Mouse (Mus musculus) liver, embryonic 11.5 days (tissue): ENCODE measurements around the gene L3mbtl2. TPM values are rescaled to one million over a fixed set of nuclear protein-coding genes. Genes with fewer than 3 reads are reported as not detected.
"Not testable (repeated sequence)": the region's sequence is repeated elsewhere in the genome, so short reads cannot be mapped to it uniquely, and the experiment has no call there.

ENCODE experiments used
- ATAC-seq: fragments of 200-750 bp; cut with Nextera tagmentation; replicated peaks from 2 replicates; pipeline ENCODE4 v1.8.0; 2017; ENCODE audit warnings: moderate number of reproducible peaks, mild to moderate bottlenecking, moderate TSS enrichment, moderate library complexity; ENCODE audit not compliant: low FRiP score
- DNase-seq: peaks from one replicate; pipeline ENCODE4 v3.0.0-alpha.2; 2017; ENCODE audit warnings: low spot score
- H3K27ac ChIP-seq: fragments of 300-500 bp; sonication (generic); 2 replicates; pipeline ENCODE4 v1.5.1; 2014; ENCODE audit warnings: mild to moderate bottlenecking, low read depth, low read length, control low read depth
- H3K27me3 ChIP-seq: fragments of 300-500 bp; sonication (generic); replicated peaks from 2 replicates; pipeline ENCODE4 v1.6.1; 2014; ENCODE audit warnings: low read length, mixed read lengths; ENCODE audit not compliant: control insufficient read depth, insufficient read depth
- H3K36me3 ChIP-seq: fragments of 300-500 bp; sonication (generic); 2 replicates; pipeline ENCODE4 v1.6.1; 2014; ENCODE audit warnings: mild to moderate bottlenecking, low read length, moderate library complexity, mixed read lengths; ENCODE audit not compliant: control insufficient read depth, insufficient read depth
- H3K4me1 ChIP-seq: fragments of 300-500 bp; sonication (generic); replicated peaks from 2 replicates; pipeline ENCODE4 v1.6.1; 2014; ENCODE audit warnings: low read length, mixed read lengths; ENCODE audit not compliant: control insufficient read depth, insufficient read depth
- H3K4me2 ChIP-seq: fragments of 300-500 bp; sonication (generic); 2 replicates; pipeline ENCODE4 v1.6.1; 2014; ENCODE audit warnings: mild to moderate bottlenecking, control low read depth, moderate library complexity
- H3K4me3 ChIP-seq: fragments of 300-500 bp; sonication (generic); 2 replicates; pipeline ENCODE4 v1.5.1; 2014; ENCODE audit warnings: low read depth, low read length, control low read depth
- H3K9ac ChIP-seq: fragments of 300-500 bp; sonication (generic); 2 replicates; pipeline ENCODE4 v1.6.1; 2014; ENCODE audit warnings: low read depth, low read length, control low read depth
- H3K9me3 ChIP-seq: fragments of 300-500 bp; sonication (generic); 2 replicates; pipeline ENCODE4 v1.6.1; 2016; ENCODE audit warnings: low read length, inconsistent platforms, mixed read lengths; ENCODE audit not compliant: control insufficient read depth
- WGBS: fragments of 180-500 bp; shearing (Covaris S2); extraction: QIAGEN DNeasy Blood & Tissue Kit; methylation state at CpG from one replicate; pipeline ENCODE4 v1.1.7; 2014; 5-methylcytosine and 5-hydroxymethylcytosine counted together
- polyA plus RNA-seq: library from polyadenylated mRNA; unstranded; fragments of >200 nt; fragmentation: Nextera tagmentation; extraction: Ambion mirVana; gene quantifications from 2 replicates; pipeline ENCODE4 v1.2.1, GENCODE M21; 2014

The L3mbtl2 gene
- polyA plus RNA-seq, 1 experiment from 2014 or later: 39.0 TPM

GRCm38 (mm10) chr15:81700601-81701000 lies 36.9 kb downstream of the L3mbtl2 start:
- H3K27ac ChIP-seq: no peak overlapping the region
- ATAC-seq: no peak
- H3K9me3 ChIP-seq: no peaks in the 10 kb centered on the region
- DNase-seq: no peak
- H3K9ac ChIP-seq: no peak overlapping the region
- H3K4me2 ChIP-seq: no peak overlapping the region
- H3K27me3 ChIP-seq: peaks cover 8% of the 10 kb centered on the region
- no peaks in the 10 kb centered on the region; the same call in 1 of the 2 replicates for H3K4me1 ChIP-seq
- peaks cover 28% of the 10 kb centered on the region for H3K36me3 ChIP-seq
- 60% methylated on average over 8 of the region's 8 CpGs for WGBS
- H3K4me3 ChIP-seq: no peak overlapping the region

- not testable (repeated sequence) for ATAC-seq, H3K9me3 ChIP-seq
- WGBS: 72% methylated on average over 4 of the region's 4 CpGs
Observed at GRCm38 (mm10) chr15:81701350-81701749, 37.7 kb downstream of the L3mbtl2 start.

GRCm38 (mm10) chr15:81702306-81703093 lies 38.8 kb downstream of the L3mbtl2 start:
- Histone ChIP-seq H3K9ac (no peak overlapping the region), H3K4me3 (no peak overlapping the region), H3K4me2 (no peak overlapping the region), H3K27ac (no peak overlapping the region), H3K27me3 (no peaks in the 10 kb centered on the region), H3K9me3 (no peaks in the 10 kb centered on the region), H3K4me1 (no peaks in the 10 kb centered on the region; the same call in 1 of the 2 replicates), H3K36me3 (peaks cover 38% of the 10 kb centered on the region)
- 85% methylated on average over 13 of the region's 13 CpGs for WGBS
- DNase-seq: no peak
- ATAC-seq: peak; percentile 46; the same call in 1 of the 2 replicates

More at GRCm38 (mm10) chr15:81701350-81701749, 37.7 kb downstream of the L3mbtl2 start:
- not testable (repeated sequence) for H3K4me2 ChIP-seq, H3K4me3 ChIP-seq, H3K4me1 ChIP-seq, H3K27me3 ChIP-seq, H3K9ac ChIP-seq, DNase-seq, H3K27ac ChIP-seq
- H3K36me3 ChIP-seq: peaks cover 36% of the 10 kb centered on the region

DNA sequence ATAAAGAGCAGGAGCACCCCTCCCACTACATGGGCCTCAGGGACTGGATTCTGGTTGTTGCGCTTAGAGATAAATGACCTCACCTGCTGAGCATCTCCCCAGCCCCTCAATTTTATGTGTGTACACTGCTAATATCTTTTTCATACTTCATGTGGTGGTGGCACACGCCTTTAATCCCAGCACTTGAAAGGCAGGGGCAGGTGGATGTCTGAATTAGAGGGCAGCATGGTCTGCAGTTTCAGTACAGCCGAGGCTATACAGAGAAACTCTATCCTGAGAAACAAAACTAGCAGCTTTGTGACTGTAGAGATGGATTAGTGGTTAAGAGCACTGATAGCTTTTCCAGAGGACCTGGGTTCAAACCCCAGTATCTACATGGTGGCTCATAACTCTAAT lies 39.4 kb downstream of the L3mbtl2 start:
- DNase-seq (no peak), ATAC-seq (peak; percentile 2; the same call in 1 of the 2 replicates)
- Histone ChIP-seq H3K36me3 (peaks cover 43% of the 10 kb centered on the region), H3K9me3 (no peaks in the 10 kb centered on the region), H3K4me2 (no peak overlapping the region), H3K27me3 (no peaks in the 10 kb centered on the region), H3K4me1 (no peaks in the 10 kb centered on the region; the same call in 1 of the 2 replicates), H3K27ac (no peak overlapping the region), H3K9ac (no peak overlapping the region), H3K4me3 (no peak overlapping the region)
- WGBS: 87% methylated on average over 3 of the region's 3 CpGs

GRCm38 (mm10) chr15:81708991-81709390 lies 45.3 kb downstream of the L3mbtl2 start:
- Histone ChIP-seq H3K4me3 (no peak overlapping the region), H3K27ac (no peak overlapping the region), H3K4me2 (no peak overlapping the region), H3K36me3 (peaks cover 84% of the 10 kb centered on the region), H3K9ac (no peak overlapping the region), H3K9me3 (no peaks in the 10 kb centered on the region), H3K27me3 (no peaks in the 10 kb centered on the region), H3K4me1 (no peaks in the 10 kb centered on the region)
- DNase-seq (no peak), ATAC-seq (no peak)
- WGBS: 90% methylated on average over 11 of the region's 11 CpGs

GRCm38 (mm10) chr15:81709686-81710085 lies 46.0 kb downstream of the L3mbtl2 start:
- H3K36me3 ChIP-seq: peaks cover 80% of the 10 kb centered on the region
- ATAC-seq: no peak
- no peak for DNase-seq
- H3K4me2 ChIP-seq: no peak overlapping the region
- no peak overlapping the region for H3K4me3 ChIP-seq
- 97% methylated on average over 1 of the region's 1 CpGs for WGBS
- no peaks in the 10 kb centered on the region for H3K4me1 ChIP-seq
- H3K9me3 ChIP-seq: no peaks in the 10 kb centered on the region
- no peak overlapping the region for H3K9ac ChIP-seq
- no peaks in the 10 kb centered on the region for H3K27me3 ChIP-seq
- H3K27ac ChIP-seq: no peak overlapping the region; the same call in 1 of the 2 replicates

DNA sequence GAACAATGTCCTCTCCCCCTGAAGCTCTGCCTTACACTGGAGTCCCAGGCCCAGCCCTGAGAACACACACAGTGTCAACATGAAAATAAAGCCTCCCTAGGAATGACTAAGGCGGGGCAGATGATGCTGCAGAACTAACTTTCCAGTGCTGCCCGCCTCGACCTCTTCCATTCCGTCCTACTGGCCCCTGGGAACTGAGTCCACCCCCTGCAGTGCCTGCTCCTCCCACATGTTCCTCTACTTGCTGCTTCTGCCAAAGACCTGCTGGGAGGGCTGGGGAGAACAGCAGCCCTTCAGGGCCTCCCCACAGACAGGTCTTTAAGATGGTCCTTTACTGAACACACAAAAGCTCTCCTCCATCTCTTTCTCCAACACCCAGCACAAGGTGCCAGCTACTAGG lies 47.1 kb downstream of the L3mbtl2 start:
- Histone ChIP-seq H3K9me3 (no peaks in the 10 kb centered on the region), H3K27ac (no peak overlapping the region), H3K4me1 (no peaks in the 10 kb centered on the region), H3K4me2 (no peak overlapping the region), H3K36me3 (peaks cover 79% of the 10 kb centered on the region), H3K27me3 (no peaks in the 10 kb centered on the region), H3K4me3 (no peak overlapping the region), H3K9ac (no peak overlapping the region)
- WGBS: 86% methylated on average over 4 of the region's 4 CpGs
- DNase-seq (no peak), ATAC-seq (no peak)

- H3K27me3 ChIP-seq: no peaks in the 10 kb centered on the region
- H3K36me3 ChIP-seq: peaks cover 84% of the 10 kb centered on the region
- H3K4me3 ChIP-seq: no peak overlapping the region
- no peaks in the 10 kb centered on the region for H3K9me3 ChIP-seq
- WGBS: 85% methylated on average over 6 of the region's 6 CpGs
- H3K4me2 ChIP-seq: no peak overlapping the region
- DNase-seq: no peak
- no peak for ATAC-seq
- no peak overlapping the region for H3K9ac ChIP-seq
- H3K4me1 ChIP-seq: no peaks in the 10 kb centered on the region
- no peak overlapping the region for H3K27ac ChIP-seq
Observed at GRCm38 (mm10) chr15:81713742-81714141, 50.1 kb downstream of the L3mbtl2 start.
